Mouse (Mus musculus) heart, postnatal 25 days (tissue): ENCODE measurements around the gene Rbfox1. TPM values are rescaled to one million over a fixed set of nuclear protein-coding genes. Genes with fewer than 3 reads are reported as not detected.

Experiments used
- DNase-seq: peaks from one replicate; pipeline ENCODE4 v3.0.0; 2022; ENCODE audit warnings: low spot score
- intact Hi-C: fragments of 180-260 bp; cut with DNase I; formaldehyde crosslinking; loops from one replicate; pipeline ENCODE4 v1.15.1; 2025
- total RNA-seq, 2 experiments: library from RNA; stranded (reverse); gene quantifications; 2 replicates each; pipeline ENCODE4 v1.2.3; 2021

Rbfox1 gene
- total RNA-seq, 2 experiments from 2014 or later: 47.7 to 48.6 TPM

GRCm38 (mm10) chr16:7146454-7146853 is 1261.3 kb downstream of the Rbfox1 start:
- intact Hi-C loops: no loop called here

GRCm38 (mm10) chr16:7147884-7148283 is 1262.7 kb downstream of the Rbfox1 start:
- no peak for DNase-seq
- intact Hi-C loops: no loop called here

More at GRCm38 (mm10) chr16:7146454-7146853, 1261.3 kb downstream of the Rbfox1 start:
- DNase-seq: no peak

GRCm38 (mm10) chr16:7149106-7149899 is 1264.1 kb downstream of the Rbfox1 start:
- no peak for DNase-seq
- intact Hi-C loops: no loop called here

GRCm38 (mm10) chr16:7150201-7150791 is 1265.1 kb downstream of the Rbfox1 start:
- DNase-seq: peak; percentile 34
- intact Hi-C loops: no loop called here

GRCm38 (mm10) chr16:7152401-7152800 is 1267.2 kb downstream of the Rbfox1 start:
- DNase-seq: no peak
- intact Hi-C loops: no loop called here

- intact Hi-C loops: no loop called here
- DNase-seq: no peak
These were observed 1269.5 kb downstream of the Rbfox1 start for GRCm38 (mm10) chr16:7154671-7155070.

GRCm38 (mm10) chr16:7158856-7159826 is 1274.0 kb downstream of the Rbfox1 start:
- DNase-seq: no peak
- intact Hi-C loops: no loop called here

GRCm38 (mm10) chr16:7159827-7160217 is 1274.7 kb downstream of the Rbfox1 start:
- no peak for DNase-seq
- intact Hi-C loops: no loop called here

GRCm38 (mm10) chr16:7162168-7162567 is 1277.0 kb downstream of the Rbfox1 start:
- intact Hi-C loops: no loop called here
- no peak for DNase-seq

GRCm38 (mm10) chr16:7163688-7164087 is 1278.5 kb downstream of the Rbfox1 start:
- intact Hi-C loops: no loop called here
- DNase-seq: no peak

GRCm38 (mm10) chr16:7164153-7164737 is 1279.1 kb downstream of the Rbfox1 start:
- intact Hi-C loops: no loop called here
- no peak for DNase-seq

GRCm38 (mm10) chr16:7175960-7176359 is 1290.8 kb downstream of the Rbfox1 start:
- no peak for DNase-seq
- intact Hi-C loops: no loop called here

- intact Hi-C loops: no loop called here
- DNase-seq: no peak
These were observed 1302.6 kb downstream of the Rbfox1 start for GRCm38 (mm10) chr16:7187788-7188187.

- DNase-seq: no peak
- intact Hi-C loops: no loop called here
These were observed 1308.4 kb downstream of the Rbfox1 start for GRCm38 (mm10) chr16:7193535-7193934.

- intact Hi-C loops: no loop called here
- no peak for DNase-seq
These were observed 1312.8 kb downstream of the Rbfox1 start for GRCm38 (mm10) chr16:7197953-7198352.

- DNase-seq: no peak
- intact Hi-C loops: no loop called here
These were observed 1315.1 kb downstream of the Rbfox1 start for GRCm38 (mm10) chr16:7200239-7200638.

GRCm38 (mm10) chr16:7201816-7202215 is 1316.7 kb downstream of the Rbfox1 start:
- intact Hi-C loops: no loop called here
- DNase-seq: no peak

GRCm38 (mm10) chr16:7206116-7206900 is 1321.2 kb downstream of the Rbfox1 start:
- DNase-seq: no peak
- intact Hi-C loops: no loop called here

GRCm38 (mm10) chr16:7207599-7207998 is 1322.4 kb downstream of the Rbfox1 start:
- no peak for DNase-seq
- intact Hi-C loops: no loop called here
